Mouse (Mus musculus) hindbrain, postnatal 0 days (tissue): ENCODE measurements around the gene Lypd4. TPM values are rescaled to one million over a fixed set of nuclear protein-coding genes. Genes with fewer than 3 reads are reported as not detected.

Experiments
- ATAC-seq: fragments of 200-750 bp; cut with Nextera tagmentation; 2 replicates; pipeline ENCODE4 v1.8.0; 2017; ENCODE audit warnings: mild to moderate bottlenecking, moderate TSS enrichment, moderate library complexity
- DNase-seq: peaks from one replicate; pipeline ENCODE4 v3.0.0-alpha.2; 2015; ENCODE audit warnings: low spot score
- H3K27ac ChIP-seq: fragments of 300-500 bp; sonication (generic); 2 replicates; pipeline ENCODE4 v1.5.1; 2014; ENCODE audit warnings: mild to moderate bottlenecking
- H3K27me3 ChIP-seq: fragments of 300-500 bp; sonication (generic); 2 replicates; pipeline ENCODE4 v1.6.1; 2014; ENCODE audit warnings: low read length, mixed read lengths; ENCODE audit not compliant: insufficient read depth
- H3K36me3 ChIP-seq: fragments of 300-500 bp; sonication (generic); 2 replicates; pipeline ENCODE4 v1.6.1; 2014; ENCODE audit warnings: low read length, mixed read lengths; ENCODE audit not compliant: insufficient read depth
- H3K4me1 ChIP-seq: fragments of 300-500 bp; sonication (generic); 2 replicates; pipeline ENCODE4 v1.6.1; 2014; ENCODE audit warnings: antibody characterized with exemption, low read length, mixed read lengths; ENCODE audit not compliant: insufficient read depth
- H3K4me2 ChIP-seq: fragments of 300-500 bp; sonication (generic); 2 replicates; pipeline ENCODE4 v1.6.1; 2014; ENCODE audit warnings: low read depth, mild to moderate bottlenecking, low read length, moderate library complexity, mixed read lengths
- H3K4me3 ChIP-seq: fragments of 300-500 bp; sonication (generic); 2 replicates; pipeline ENCODE4 v1.5.1; 2014; ENCODE audit warnings: low read length
- H3K9ac ChIP-seq: fragments of 300-500 bp; sonication (generic); replicated peaks from 2 replicates; pipeline ENCODE4 v1.6.1; 2014; ENCODE audit warnings: mild to moderate bottlenecking, low read length, moderate library complexity, mixed read lengths
- H3K9me3 ChIP-seq: fragments of 300-500 bp; sonication (generic); 2 replicates; pipeline ENCODE4 v1.6.1; 2016; ENCODE audit warnings: low read length, mixed read lengths
- CTCF ChIP-seq: IDR thresholded peaks from 2 replicates; pipeline ENCODE4 v1.5.1; 2016; ENCODE audit warnings: antibody characterized with exemption, control low read depth, low read depth
- WGBS: fragments of 180-500 bp; shearing (Covaris S2); extraction: QIAGEN DNeasy Blood & Tissue Kit; methylation state at CpG from one replicate; pipeline ENCODE4 v1.1.7; 2014; 5-methylcytosine and 5-hydroxymethylcytosine counted together
- polyA plus RNA-seq: library from polyadenylated mRNA; unstranded; fragments of >200 nt; fragmentation: Nextera tagmentation; extraction: Ambion mirVana; gene quantifications from 2 replicates; pipeline ENCODE4 v1.2.1, GENCODE M21; 2015
- total RNA-seq: library from RNA; depleted of rRNA; stranded (reverse); fragments of >200 nt; gene quantifications from 2 replicates; pipeline ENCODE4 v1.2.3, GENCODE M21; 2014

The Lypd4 gene
- total and polyA plus RNA-seq, 2 experiments from 2014 or later: not detected

GRCm38 (mm10) chr7:24882416-24883199 is 12.9 kb upstream of the Lypd4 start:
- Histone ChIP-seq H3K27ac (no peak overlapping the region), H3K9me3 (no peaks in the 10 kb centered on the region), H3K4me2 (no peak overlapping the region), H3K4me1 (peaks cover 15% of the 10 kb centered on the region), H3K4me3 (no peak overlapping the region), H3K27me3 (no peaks in the 10 kb centered on the region), H3K9ac (no peak overlapping the region), H3K36me3 (peaks cover 15% of the 10 kb centered on the region; the same call in 1 of the 2 replicates)
- 94% methylated on average over 9 of the region's 9 CpGs for WGBS
- no peak for TF ChIP-seq CTCF
- DNase-seq (no peak), ATAC-seq (no peak)

- Histone ChIP-seq H3K27ac (no peak overlapping the region), H3K4me3 (no peak overlapping the region), H3K27me3 (no peaks in the 10 kb centered on the region), H3K9ac (no peak overlapping the region), H3K9me3 (no peaks in the 10 kb centered on the region), H3K36me3 (no peaks in the 10 kb centered on the region), H3K4me2 (no peak overlapping the region), H3K4me1 (no peaks in the 10 kb centered on the region)
- no peak for TF ChIP-seq CTCF
- no peak for ATAC-seq
- 32% methylated on average over 2 of the region's 2 CpGs for WGBS
- DNase-seq: no peak
These were observed 9.9 kb upstream of the Lypd4 start for GRCm38 (mm10) chr7:24879620-24880019.

GRCm38 (mm10) chr7:24877588-24877987 is 7.8 kb upstream of the Lypd4 start:
- no peaks in the 10 kb centered on the region for H3K9me3 ChIP-seq
- H3K4me2 ChIP-seq: no peak overlapping the region
- H3K27me3 ChIP-seq: no peaks in the 10 kb centered on the region
- ATAC-seq: no peak
- H3K4me1 ChIP-seq: no peaks in the 10 kb centered on the region
- no peak overlapping the region for H3K4me3 ChIP-seq
- no peak overlapping the region for H3K9ac ChIP-seq
- no peak overlapping the region for H3K27ac ChIP-seq
- 86% methylated on average over 3 of the region's 3 CpGs for WGBS
- H3K36me3 ChIP-seq: no peaks in the 10 kb centered on the region
- no peak for TF ChIP-seq CTCF
- no peak for DNase-seq

- Histone ChIP-seq H3K27me3 (no peaks in the 10 kb centered on the region), H3K36me3 (no peaks in the 10 kb centered on the region), H3K9me3 (no peaks in the 10 kb centered on the region), H3K4me2 (no peak overlapping the region), H3K4me1 (no peaks in the 10 kb centered on the region), H3K9ac (no peak overlapping the region), H3K27ac (no peak overlapping the region), H3K4me3 (no peak overlapping the region)
- DNase-seq: no peak
- WGBS: 49% methylated on average over 17 of the region's 17 CpGs
- no peak for TF ChIP-seq CTCF
- no peak for ATAC-seq
These were observed 661 bp downstream of the Lypd4 start for GRCm38 (mm10) chr7:24869080-24869479.

- Histone ChIP-seq H3K4me1 (no peaks in the 10 kb centered on the region), H3K9ac (no peak overlapping the region), H3K4me3 (no peak overlapping the region), H3K4me2 (no peak overlapping the region), H3K36me3 (no peaks in the 10 kb centered on the region), H3K9me3 (no peaks in the 10 kb centered on the region), H3K27me3 (no peaks in the 10 kb centered on the region), H3K27ac (no peak overlapping the region)
- 22% methylated on average over 6 of the region's 6 CpGs for WGBS
- DNase-seq (no peak), ATAC-seq (no peak)
- TF ChIP-seq CTCF: no peak
These were observed 5.6 kb downstream of the Lypd4 start for GRCm38 (mm10) chr7:24864156-24864555.

GRCm38 (mm10) chr7:24862853-24863252 is 6.9 kb downstream of the Lypd4 start:
- H3K4me2 ChIP-seq: no peak overlapping the region
- H3K27ac ChIP-seq: no peak overlapping the region
- H3K9ac ChIP-seq: no peak overlapping the region
- no peaks in the 10 kb centered on the region for H3K27me3 ChIP-seq
- no peak for ATAC-seq
- no peaks in the 10 kb centered on the region for H3K9me3 ChIP-seq
- no peak overlapping the region for H3K4me3 ChIP-seq
- no peak for DNase-seq
- no peak for TF ChIP-seq CTCF
- 85% methylated on average over 4 of the region's 4 CpGs for whole genome bisulfite sequencing
- H3K4me1 ChIP-seq: no peaks in the 10 kb centered on the region
- H3K36me3 ChIP-seq: no peaks in the 10 kb centered on the region

GRCm38 (mm10) chr7:24861913-24862312 is 7.8 kb downstream of the Lypd4 start, which contains the start of gene Gm9844:
Gm9844 (plus strand) TSS chr7:24862213.
- H3K27me3 ChIP-seq: no peaks in the 10 kb centered on the region
- no peak for TF ChIP-seq CTCF
- ATAC-seq: no peak
- no peaks in the 10 kb centered on the region for H3K36me3 ChIP-seq
- DNase-seq: no peak
- no peak within 1 kb of the TSS for H3K27ac ChIP-seq
- no peak within 1 kb of the TSS for H3K9ac ChIP-seq
- H3K4me2 ChIP-seq: no peak within 1 kb of the TSS
- no peak within 1 kb of the TSS for H3K4me3 ChIP-seq
- WGBS: 85% methylated on average over 7 of the region's 7 CpGs
- no peaks in the 10 kb centered on the region for H3K9me3 ChIP-seq
- no peaks in the 10 kb centered on the region for H3K4me1 ChIP-seq
